Mouse (Mus musculus): Measurements from ENCODE around the gene Pld3. TPM values are rescaled to one million over a fixed set of nuclear protein-coding genes. Genes with fewer than 3 reads are reported as not detected.
"Not testable (repeated sequence)": the region's sequence is repeated elsewhere in the genome, so short reads cannot be mapped to it uniquely, and the experiment has no call there.

Gene Pld3
- polyA plus RNA-seq, 1 experiment from 2014 or later: 49.3 TPM

DNA sequence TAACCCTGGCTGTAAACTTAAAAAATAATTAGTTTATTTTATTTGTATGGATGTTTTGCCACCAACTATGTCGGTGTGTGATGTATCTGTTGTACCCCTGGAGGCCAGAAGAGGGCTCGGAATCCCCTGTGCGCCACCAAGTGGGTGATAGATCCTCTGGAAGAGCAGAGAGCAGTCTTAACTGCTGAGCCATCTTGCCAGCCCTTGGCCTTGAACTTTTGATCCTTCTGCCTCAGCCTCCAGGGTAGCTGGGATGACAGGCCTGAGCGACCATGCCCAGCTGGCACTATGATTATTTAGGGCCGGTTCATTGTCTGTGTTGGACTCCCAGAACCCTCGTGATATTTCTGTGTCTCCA lies 44.4 kb downstream of the Pld3 start:
- TF ChIP-seq CTCF (IDR thresholded peaks at IDR 0.05; ENCODE audit: low read depth) (peak; percentile 90), EP300 (IDR thresholded peaks at IDR 0.05; ENCODE audit: low read depth) (no peak)
- ATAC-seq (peak; percentile 80), DNase-seq (peak; percentile 79)
- no peak overlapping the region for H3K9ac ChIP-seq (replicated peaks)
- H3K4me3 ChIP-seq (ENCODE audit: low read depth, low read length): peak overlapping the region; percentile 66
- peak overlapping the region; percentile 95 for H3K4me2 ChIP-seq (ENCODE audit: low read depth, low read length)
- H3K36me3 ChIP-seq (replicated peaks; ENCODE audit: insufficient read depth, low read length): no peaks in the 10 kb centered on the region
- peak overlapping the region; percentile 94 for H3K27ac ChIP-seq (ENCODE audit: low read depth)
- no peaks in the 10 kb centered on the region for H3K9me3 ChIP-seq (ENCODE audit: low read length)
- peaks cover 15% of the 10 kb centered on the region; the same call in 1 of the 2 replicates for H3K4me1 ChIP-seq (ENCODE audit: insufficient read depth)
- WGBS (ENCODE audit: insufficient replicate concordance): 23% methylated on average over 6 of the region's 6 CpGs
- H3K27me3 ChIP-seq (ENCODE audit: insufficient read depth, low read length): no peaks in the 10 kb centered on the region

DNA sequence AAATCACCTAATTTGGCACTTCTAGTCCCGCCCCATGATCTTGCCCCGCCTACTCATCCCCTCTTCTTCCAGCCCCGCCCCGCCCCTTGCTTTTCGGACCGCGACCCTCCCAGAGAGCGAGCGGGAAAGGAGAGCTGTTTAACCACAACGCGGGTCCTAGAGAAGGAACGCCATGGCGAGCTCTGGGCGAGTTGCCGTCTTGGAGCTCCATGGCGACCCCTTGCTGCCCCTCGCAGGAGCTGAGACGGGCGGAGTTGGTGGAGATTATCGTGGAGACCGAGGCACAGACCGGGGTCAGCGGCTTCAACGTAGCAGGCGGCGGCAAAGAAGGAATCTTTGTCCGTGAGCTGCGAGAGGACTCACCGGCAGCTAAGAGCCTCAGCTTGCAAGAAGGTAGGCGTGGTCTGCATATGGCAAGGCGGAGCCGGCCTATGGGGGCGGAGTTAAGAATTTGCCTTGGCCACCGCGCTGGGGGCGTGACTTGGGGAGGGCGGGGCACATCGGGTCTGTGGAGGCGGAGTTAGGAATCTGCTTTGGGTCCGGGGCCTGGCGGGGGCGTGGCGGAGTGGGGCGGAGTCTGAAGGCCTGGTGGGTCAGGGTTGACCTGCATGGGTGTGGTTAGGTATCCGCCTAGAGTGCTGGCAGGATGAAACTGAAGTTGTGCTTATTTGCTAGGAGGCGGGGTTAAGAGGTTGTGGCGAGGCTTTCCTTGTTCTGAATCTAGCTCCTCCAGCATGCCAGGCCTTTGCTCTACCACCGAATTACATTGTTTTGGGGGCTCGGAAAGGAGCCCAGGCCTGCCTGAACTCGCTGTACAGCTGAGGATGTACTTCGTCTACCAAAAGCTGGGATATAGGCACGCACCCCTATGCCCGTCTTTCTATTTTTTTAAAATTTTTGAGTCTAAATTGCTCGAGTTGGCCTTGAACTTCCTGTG lies 45.0 kb downstream of the Pld3 start:
- Histone ChIP-seq H3K27me3 (ENCODE audit: insufficient read depth, low read length) (no peaks in the 10 kb centered on the region), H3K9ac (replicated peaks) (peak overlapping the region; percentile 60), H3K27ac (ENCODE audit: low read depth) (peak overlapping the region; percentile 94), H3K4me1 (ENCODE audit: insufficient read depth) (peaks cover 15% of the 10 kb centered on the region; the same call in 1 of the 2 replicates), H3K4me2 (ENCODE audit: low read depth, low read length) (peak overlapping the region; percentile 95), H3K9me3 (ENCODE audit: low read length) (no peaks in the 10 kb centered on the region), H3K4me3 (ENCODE audit: low read depth, low read length) (peak overlapping the region; percentile 66), H3K36me3 (replicated peaks; ENCODE audit: insufficient read depth, low read length) (no peaks in the 10 kb centered on the region)
- 1% methylated on average over 54 of the region's 54 CpGs for WGBS (ENCODE audit: insufficient replicate concordance)
- TF ChIP-seq CTCF (IDR thresholded peaks at IDR 0.05; ENCODE audit: low read depth): peak; percentile 44
- peak; percentile 45 for TF ChIP-seq EP300 (IDR thresholded peaks at IDR 0.05; ENCODE audit: low read depth)
- DNase-seq: peak; percentile 100
- peak; percentile 96 for ATAC-seq

DNA sequence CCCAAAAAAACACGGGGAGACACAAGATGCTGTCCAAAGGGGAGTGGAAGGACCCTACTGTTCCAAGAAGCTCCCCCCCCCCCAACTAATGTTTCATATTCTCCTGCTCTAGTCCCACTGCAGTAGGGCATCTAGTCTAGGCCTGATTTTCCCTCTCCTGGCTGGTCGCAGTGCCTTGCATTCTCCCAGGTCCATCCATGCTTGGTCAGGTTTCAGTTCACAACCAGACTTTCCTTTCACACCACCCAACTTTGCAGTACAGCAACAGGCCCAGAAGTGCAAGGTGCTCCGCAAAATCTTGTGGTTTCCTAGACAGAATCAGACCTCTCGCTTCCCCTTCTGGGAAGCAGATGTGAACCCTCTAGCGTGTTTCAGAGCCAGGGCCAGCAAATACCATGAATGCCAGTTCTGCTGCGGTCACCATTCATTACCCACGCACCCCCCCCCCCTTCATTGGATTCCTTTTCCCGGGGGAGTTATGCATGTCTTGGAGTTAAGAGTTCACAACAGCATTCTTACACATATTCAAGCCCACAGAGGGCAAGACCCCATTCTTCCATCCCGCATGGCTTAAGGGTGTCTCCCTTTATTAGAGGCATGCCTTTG lies 46.1 kb downstream of the Pld3 start:
- Histone ChIP-seq H3K4me3 (ENCODE audit: low read depth, low read length) (peak overlapping the region; percentile 66), H3K4me2 (ENCODE audit: low read depth, low read length) (peak overlapping the region; percentile 95), H3K27me3 (ENCODE audit: insufficient read depth, low read length) (no peaks in the 10 kb centered on the region), H3K36me3 (replicated peaks; ENCODE audit: insufficient read depth, low read length) (no peaks in the 10 kb centered on the region), H3K9me3 (ENCODE audit: low read length) (no peaks in the 10 kb centered on the region), H3K9ac (replicated peaks) (0 out of 2 replicates have a peak overlapping the region, but pooled peaks have one; percentile 60), H3K4me1 (ENCODE audit: insufficient read depth) (peaks cover 15% of the 10 kb centered on the region; the same call in 1 of the 2 replicates), H3K27ac (ENCODE audit: low read depth) (peak overlapping the region; percentile 94; the same call in 1 of the 2 replicates)
- ATAC-seq (no peak), DNase-seq (peak; percentile 30)
- TF ChIP-seq EP300 (IDR thresholded peaks at IDR 0.05; ENCODE audit: low read depth) (no peak), CTCF (IDR thresholded peaks at IDR 0.05; ENCODE audit: low read depth) (no peak)
- 35% methylated on average over 9 of the region's 9 CpGs for WGBS (ENCODE audit: insufficient replicate concordance)

DNA sequence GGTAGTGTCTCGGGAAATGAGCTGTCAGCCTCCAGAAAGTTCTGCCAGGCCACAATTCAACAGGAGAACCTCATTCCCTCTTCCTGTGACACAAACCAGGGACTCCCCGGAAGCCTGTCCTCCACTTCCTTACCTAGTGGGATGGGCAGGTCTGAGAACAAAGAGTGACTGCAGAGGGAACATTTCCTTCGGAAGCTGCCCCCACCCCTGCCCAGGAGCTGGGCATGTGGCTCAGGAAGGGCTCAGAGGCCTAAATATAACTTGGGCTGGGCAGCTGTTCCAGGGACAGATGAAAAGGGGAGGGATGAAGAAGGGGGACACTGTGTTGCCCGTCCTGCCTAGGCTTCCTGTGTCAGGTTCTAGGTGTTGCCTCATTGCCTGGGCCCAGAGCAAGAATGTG lies 51.4 kb downstream of the Pld3 start:
- H3K27me3 ChIP-seq (ENCODE audit: insufficient read depth, low read length): no peaks in the 10 kb centered on the region
- no peaks in the 10 kb centered on the region for H3K36me3 ChIP-seq (replicated peaks; ENCODE audit: insufficient read depth, low read length)
- TF ChIP-seq EP300 (IDR thresholded peaks at IDR 0.05; ENCODE audit: low read depth) (no peak), CTCF (IDR thresholded peaks at IDR 0.05; ENCODE audit: low read depth) (no peak)
- H3K9me3 ChIP-seq (ENCODE audit: low read length): no peaks in the 10 kb centered on the region
- DNase-seq (no peak), ATAC-seq (no peak)
- H3K4me1 ChIP-seq (ENCODE audit: insufficient read depth): peaks cover 2% of the 10 kb centered on the region; the same call in 1 of the 2 replicates
- H3K9ac ChIP-seq (replicated peaks): no peak overlapping the region
- H3K4me3 ChIP-seq (ENCODE audit: low read depth, low read length): no peak overlapping the region
- no peak overlapping the region for H3K4me2 ChIP-seq (ENCODE audit: low read depth, low read length)
- no peak overlapping the region for H3K27ac ChIP-seq (ENCODE audit: low read depth)
- WGBS (ENCODE audit: insufficient replicate concordance): 63% methylated on average over 4 of the region's 4 CpGs

DNA sequence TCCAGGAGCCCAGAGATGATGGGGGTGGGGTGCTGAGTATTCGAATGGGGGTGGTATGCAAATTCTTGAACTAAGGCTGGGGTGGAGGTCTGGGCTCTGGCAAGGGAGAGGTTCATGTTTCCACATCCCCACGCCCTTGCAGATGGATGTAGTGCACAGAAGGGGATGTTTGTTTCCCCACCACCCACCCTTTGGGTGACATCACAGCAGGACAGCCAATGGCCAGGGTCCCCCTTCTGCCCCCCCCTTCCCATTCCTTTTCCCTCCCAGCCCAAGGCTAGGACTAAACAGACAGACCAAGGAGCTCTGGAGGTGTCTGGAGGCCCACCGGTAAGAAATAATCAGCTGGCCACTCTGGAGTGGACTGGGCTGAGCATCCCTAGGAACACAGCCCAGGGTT lies 54.0 kb downstream of the Pld3 start, which contains the start of gene Prx:
TSS of gene Prx (plus strand) at position 289 of the 400 bp plus-strand sequence.
- Histone ChIP-seq H3K4me3 (ENCODE audit: low read depth, low read length) (no peak within 1 kb of the TSS), H3K36me3 (replicated peaks; ENCODE audit: insufficient read depth, low read length) (no peaks in the 10 kb centered on the region), H3K9me3 (ENCODE audit: low read length) (no peaks in the 10 kb centered on the region), H3K4me2 (ENCODE audit: low read depth, low read length) (no peak within 1 kb of the TSS), H3K4me1 (ENCODE audit: insufficient read depth) (no peaks in the 10 kb centered on the region), H3K27me3 (ENCODE audit: insufficient read depth, low read length) (no peaks in the 10 kb centered on the region), H3K27ac (ENCODE audit: low read depth) (no peak within 1 kb of the TSS), H3K9ac (replicated peaks) (no peak within 1 kb of the TSS)
- WGBS (ENCODE audit: insufficient replicate concordance): 69% methylated on average over 3 of the region's 3 CpGs
- DNase-seq (no peak), ATAC-seq (no peak)
- TF ChIP-seq CTCF (IDR thresholded peaks at IDR 0.05; ENCODE audit: low read depth): no peak
- TF ChIP-seq EP300 (IDR thresholded peaks at IDR 0.05; ENCODE audit: low read depth): no peak

DNA sequence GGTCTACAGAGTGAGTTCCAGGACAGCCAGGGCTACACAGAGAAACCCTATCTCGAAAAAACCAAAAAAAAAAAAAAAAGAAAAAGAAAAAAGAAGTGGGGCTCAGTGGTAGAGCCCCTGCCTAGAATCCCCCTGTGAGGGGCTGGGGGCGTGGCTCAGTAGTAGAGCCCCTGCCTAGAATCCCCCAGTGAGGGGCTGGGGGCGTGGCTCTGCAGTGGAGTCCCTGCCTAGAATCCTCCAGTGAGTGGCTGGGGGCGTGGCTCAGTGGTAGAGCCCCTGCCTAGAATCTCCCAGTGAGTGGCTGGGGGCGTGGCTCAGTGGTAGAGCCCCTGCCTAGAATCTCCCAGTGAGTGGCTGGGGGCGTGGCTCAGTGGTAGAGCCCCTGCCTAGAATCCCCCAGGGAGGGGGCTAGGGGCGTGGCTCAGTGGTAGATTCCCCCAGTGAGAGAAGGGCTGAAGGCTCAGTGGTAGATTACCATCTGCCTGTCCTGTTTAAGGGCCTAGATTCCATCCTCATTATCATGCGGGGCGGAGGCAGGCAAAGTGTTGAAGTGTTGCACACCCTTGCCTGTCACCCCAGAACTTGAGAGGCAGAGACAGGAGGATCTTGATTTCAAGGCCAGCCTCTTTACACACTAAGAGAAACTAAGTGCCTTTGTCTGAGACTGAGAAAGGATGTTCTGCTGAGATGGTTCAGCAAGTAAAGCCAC lies 58.2 kb downstream of the Pld3 start:
- 84% methylated on average over 7 of the region's 9 CpGs for WGBS (ENCODE audit: insufficient replicate concordance)
- peaks cover 23% of the 10 kb centered on the region for H3K4me1 ChIP-seq (ENCODE audit: insufficient read depth)
- not testable (repeated sequence) for DNase-seq

More for the DNA sequence above, 58.2 kb downstream of the Pld3 start:
- H3K9me3 ChIP-seq (ENCODE audit: low read length); ATAC-seq; H3K9ac ChIP-seq (replicated peaks); H3K4me3 ChIP-seq (ENCODE audit: low read depth, low read length); H3K27ac ChIP-seq (ENCODE audit: low read depth); H3K4me2 ChIP-seq (ENCODE audit: low read depth, low read length); H3K36me3 ChIP-seq (replicated peaks; ENCODE audit: insufficient read depth, low read length); H3K27me3 ChIP-seq (ENCODE audit: insufficient read depth, low read length): not testable (repeated sequence)
